Mouse (Mus musculus) forebrain, embryonic 14.5 days (tissue): ENCODE results near the gene Setd2. TPM values are rescaled to one million over a fixed set of nuclear protein-coding genes. Genes with fewer than 3 reads are reported as not detected.

Experiments used
- ATAC-seq: fragments of 200-750 bp; cut with Nextera tagmentation; 2 replicates; pipeline ENCODE4 v1.8.0; 2017; ENCODE audit warnings: mild to moderate bottlenecking, moderate library complexity
- DNase-seq: peaks from one replicate; pipeline ENCODE4 v3.0.0-alpha.2; 2015; ENCODE audit warnings: low spot score
- H3K27ac ChIP-seq: fragments of 300-500 bp; sonication (generic); 2 replicates; pipeline ENCODE4 v1.5.1; 2014; ENCODE audit warnings: low read depth, mild to moderate bottlenecking, control low read depth, low read length, moderate library complexity
- H3K27me3 ChIP-seq: fragments of 300-500 bp; sonication (generic); replicated peaks from 2 replicates; pipeline ENCODE4 v1.6.1; 2014; ENCODE audit warnings: low read length, control low read depth, mixed read lengths; ENCODE audit not compliant: control insufficient read depth, insufficient read depth
- H3K36me3 ChIP-seq: fragments of 300-500 bp; sonication (generic); 2 replicates; pipeline ENCODE4 v1.6.1; 2014; ENCODE audit warnings: low read length, control low read depth; ENCODE audit not compliant: control insufficient read depth, insufficient read depth
- H3K4me1 ChIP-seq: fragments of 300-500 bp; sonication (generic); 2 replicates; pipeline ENCODE4 v1.6.1; 2014; ENCODE audit warnings: antibody characterized with exemption, low read length, control low read depth; ENCODE audit not compliant: control insufficient read depth, insufficient read depth
- H3K4me2 ChIP-seq: fragments of 300-500 bp; sonication (generic); 2 replicates; pipeline ENCODE4 v1.6.1; 2014; ENCODE audit warnings: mild to moderate bottlenecking, control low read depth, low read length
- H3K4me3 ChIP-seq: fragments of 300-500 bp; sonication (generic); 2 replicates; pipeline ENCODE4 v1.5.1; 2014; ENCODE audit warnings: low read depth, low read length, control low read depth
- H3K9ac ChIP-seq: fragments of 300-500 bp; sonication (generic); 2 replicates; pipeline ENCODE4 v1.6.1; 2014; ENCODE audit warnings: mild to moderate bottlenecking, low read length, control low read depth, moderate library complexity
- H3K9me3 ChIP-seq: fragments of 300-500 bp; sonication (generic); replicated peaks from 2 replicates; pipeline ENCODE4 v1.6.1; 2016; ENCODE audit warnings: low read length, control low read depth, mixed read lengths; ENCODE audit not compliant: control insufficient read depth
- WGBS: fragments of 180-500 bp; shearing (Covaris S2); extraction: QIAGEN DNeasy Blood & Tissue Kit; methylation state at CpG from one replicate; pipeline ENCODE4 v1.1.7; 2014; 5-methylcytosine and 5-hydroxymethylcytosine counted together
- polyA plus RNA-seq: library from polyadenylated mRNA; unstranded; fragments of >200 nt; fragmentation: Nextera tagmentation; extraction: Ambion mirVana; gene quantifications from 2 replicates; pipeline ENCODE4 v1.2.1, GENCODE M21; 2014

Gene Setd2
- polyA plus RNA-seq, 1 experiment from 2014 or later, result 36.1 TPM

GRCm38 (mm10) chr9:110630171-110630570 is 97.8 kb downstream of the Setd2 start:
- Histone ChIP-seq H3K36me3 (0 out of 2 replicates have a peak, but pooled peaks cover 2% of the 10 kb centered on the region), H3K9ac (no peak overlapping the region), H3K27me3 (no peaks in the 10 kb centered on the region), H3K9me3 (no peaks in the 10 kb centered on the region), H3K4me1 (peaks cover 4% of the 10 kb centered on the region; the same call in 1 of the 2 replicates), H3K4me3 (no peak overlapping the region), H3K4me2 (no peak overlapping the region), H3K27ac (no peak overlapping the region)
- DNase-seq (no peak), ATAC-seq (no peak)
- 88% methylated on average over 15 of the region's 15 CpGs for WGBS

- WGBS, result 14% methylated on average over 10 of the region's 10 CpGs
- Histone ChIP-seq H3K9ac (peak overlapping the region; percentile 35; the same call in 1 of the 2 replicates), H3K4me3 (peak overlapping the region; percentile 20), H3K4me2 (peak overlapping the region; percentile 52), H3K27me3 (no peaks in the 10 kb centered on the region), H3K4me1 (no peaks in the 10 kb centered on the region), H3K27ac (no peak overlapping the region), H3K9me3 (no peaks in the 10 kb centered on the region), H3K36me3 (0 out of 2 replicates have a peak, but pooled peaks cover 2% of the 10 kb centered on the region)
- peak; percentile 71 for DNase-seq
- peak; percentile 40; the same call in 1 of the 2 replicates for ATAC-seq
These were observed 98.8 kb downstream of the Setd2 start for GRCm38 (mm10) chr9:110631191-110631590.

GRCm38 (mm10) chr9:110631651-110632275 is 99.4 kb downstream of the Setd2 start:
- WGBS, result 20% methylated on average over 30 of the region's 30 CpGs
- ATAC-seq (peak; percentile 58; the same call in 1 of the 2 replicates), DNase-seq (peak; percentile 44)
- Histone ChIP-seq H3K36me3 (0 out of 2 replicates have a peak, but pooled peaks cover 2% of the 10 kb centered on the region), H3K4me2 (peak overlapping the region; percentile 52), H3K27me3 (no peaks in the 10 kb centered on the region), H3K9ac (peak overlapping the region; percentile 35; the same call in 1 of the 2 replicates), H3K27ac (no peak overlapping the region), H3K4me3 (peak overlapping the region; percentile 20), H3K9me3 (no peaks in the 10 kb centered on the region), H3K4me1 (no peaks in the 10 kb centered on the region)

- Histone ChIP-seq H3K4me3 (no peak overlapping the region), H3K27me3 (no peaks in the 10 kb centered on the region), H3K4me2 (no peak overlapping the region), H3K9me3 (no peaks in the 10 kb centered on the region), H3K36me3 (no peaks in the 10 kb centered on the region), H3K9ac (no peak overlapping the region), H3K27ac (no peak overlapping the region), H3K4me1 (no peaks in the 10 kb centered on the region)
- 84% methylated on average over 15 of the region's 15 CpGs for WGBS
- DNase-seq, result no peak
- no peak for ATAC-seq
These were observed 100.3 kb downstream of the Setd2 start for GRCm38 (mm10) chr9:110632671-110633070.

- H3K9ac ChIP-seq, result no peak overlapping the region
- H3K4me2 ChIP-seq, result no peak overlapping the region
- no peak for DNase-seq
- ATAC-seq, result no peak
- H3K27me3 ChIP-seq, result no peaks in the 10 kb centered on the region
- H3K36me3 ChIP-seq, result no peaks in the 10 kb centered on the region
- no peak overlapping the region for H3K27ac ChIP-seq
- H3K4me3 ChIP-seq, result no peak overlapping the region
- 89% methylated on average over 17 of the region's 17 CpGs for WGBS
- H3K9me3 ChIP-seq, result no peaks in the 10 kb centered on the region
- no peaks in the 10 kb centered on the region for H3K4me1 ChIP-seq
These were observed 101.5 kb downstream of the Setd2 start for GRCm38 (mm10) chr9:110633882-110634281.

- Histone ChIP-seq H3K4me1 (no peaks in the 10 kb centered on the region), H3K4me3 (no peak overlapping the region), H3K27ac (no peak overlapping the region), H3K36me3 (no peaks in the 10 kb centered on the region), H3K9ac (no peak overlapping the region), H3K27me3 (no peaks in the 10 kb centered on the region), H3K9me3 (no peaks in the 10 kb centered on the region), H3K4me2 (no peak overlapping the region)
- ATAC-seq (peak; percentile 60; the same call in 1 of the 2 replicates), DNase-seq (peak; percentile 84)
- 6% methylated on average over 19 of the region's 19 CpGs for WGBS
These were observed 102.8 kb downstream of the Setd2 start for GRCm38 (mm10) chr9:110635225-110635624.

- Histone ChIP-seq H3K4me2 (no peak overlapping the region), H3K36me3 (no peaks in the 10 kb centered on the region), H3K27ac (no peak overlapping the region), H3K9me3 (no peaks in the 10 kb centered on the region), H3K27me3 (no peaks in the 10 kb centered on the region), H3K4me1 (no peaks in the 10 kb centered on the region), H3K9ac (no peak overlapping the region), H3K4me3 (no peak overlapping the region)
- ATAC-seq, result no peak
- WGBS, result 87% methylated on average over 10 of the region's 10 CpGs
- DNase-seq, result no peak
These were observed 106.2 kb downstream of the Setd2 start for GRCm38 (mm10) chr9:110638611-110639021.

- H3K9me3 ChIP-seq, result no peaks in the 10 kb centered on the region
- H3K4me1 ChIP-seq, result no peaks in the 10 kb centered on the region
- 88% methylated on average over 5 of the region's 5 CpGs for WGBS
- no peak overlapping the region for H3K27ac ChIP-seq
- no peak for ATAC-seq
- no peaks in the 10 kb centered on the region for H3K27me3 ChIP-seq
- H3K4me2 ChIP-seq, result no peak overlapping the region
- H3K4me3 ChIP-seq, result no peak overlapping the region
- H3K9ac ChIP-seq, result no peak overlapping the region
- DNase-seq, result no peak
- H3K36me3 ChIP-seq, result no peaks in the 10 kb centered on the region
These were observed 108.6 kb downstream of the Setd2 start for GRCm38 (mm10) chr9:110641006-110641405.

- ATAC-seq (no peak), DNase-seq (no peak)
- Histone ChIP-seq H3K27me3 (no peaks in the 10 kb centered on the region), H3K4me3 (no peak overlapping the region), H3K27ac (no peak overlapping the region), H3K9ac (no peak overlapping the region), H3K9me3 (no peaks in the 10 kb centered on the region), H3K4me1 (no peaks in the 10 kb centered on the region), H3K4me2 (no peak overlapping the region), H3K36me3 (no peaks in the 10 kb centered on the region)
- WGBS, result 67% methylated on average over 5 of the region's 5 CpGs
These were observed 110.6 kb downstream of the Setd2 start for GRCm38 (mm10) chr9:110642812-110643524.
